Comparison of ENCODE assay signal across 13 mouse cellular contexts in the genomic region with DNA sequence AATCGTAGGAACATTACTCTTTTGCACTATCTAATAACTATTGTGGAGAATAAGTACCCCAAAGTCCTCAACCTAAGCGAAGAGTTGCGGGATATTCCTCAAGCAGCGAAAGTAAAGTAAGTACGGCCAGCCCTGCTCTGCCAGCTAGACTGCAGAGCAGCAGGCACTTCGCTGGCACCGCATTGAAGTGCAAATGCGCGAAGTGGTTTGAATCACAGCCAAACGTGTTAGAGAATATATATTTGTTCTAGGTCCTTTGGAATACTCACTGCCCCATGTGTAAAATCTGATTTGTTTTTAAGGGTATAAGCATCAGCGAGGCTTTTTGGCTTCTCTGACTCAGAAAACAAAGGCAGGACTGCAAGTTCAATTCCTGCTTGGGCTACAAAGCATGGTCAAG.
DNase-seq lines count a peak whose midpoint lies in the region; ATAC-seq and TF ChIP-seq lines count a peak whose summit lies in the region.
"Had no signal": no experiment of that assay in that cellular context is flagged by ENCODE, and none has a peak within 500 bp of the region (broad histone marks: within the 10 kb centered on the region; RNA-seq: fewer than 3 reads in every experiment).

No protein-coding gene starts in this region.

- H3K4me1 ChIP-seq in embryonic facial prominence, embryonic 13.5 days: peaks cover 27% of the 10 kb centered on the region
- H3K4me1 ChIP-seq in embryonic facial prominence, embryonic 10.5 days: peaks cover 20% of the 10 kb centered on the region
- H3K4me1 ChIP-seq in hindbrain, postnatal 0 days (ENCODE audit: insufficient read depth, low read length): peaks cover 5% of the 10 kb centered on the region; the same call in 1 of the 2 replicates
- H3K4me1 ChIP-seq in hindbrain, embryonic 11.5 days (replicated peaks; ENCODE audit: control insufficient read depth, insufficient read depth, low read length): no peaks in the 10 kb centered on the region

- H3K27me3 ChIP-seq in embryonic facial prominence, embryonic 13.5 days: no peaks in the 10 kb centered on the region
- H3K27me3 ChIP-seq in embryonic facial prominence, embryonic 10.5 days (replicated peaks; ENCODE audit: low read depth, poor library complexity, severe bottlenecking): no peaks in the 10 kb centered on the region
- H3K27me3 ChIP-seq in hindbrain, postnatal 0 days (ENCODE audit: insufficient read depth, low read length): no peaks in the 10 kb centered on the region
- H3K27me3 ChIP-seq in hindbrain, embryonic 11.5 days (ENCODE audit: control insufficient read depth, insufficient read depth, low read length): no peaks in the 10 kb centered on the region; the same call in 1 of the 2 replicates
- H3K27me3 ChIP-seq: liver, embryonic 13.5 days had no signal

- no peaks in the 10 kb centered on the region for H3K9me3 ChIP-seq in embryonic facial prominence, embryonic 13.5 days
- H3K9me3 ChIP-seq in embryonic facial prominence, embryonic 10.5 days: no peaks in the 10 kb centered on the region
- H3K9me3 ChIP-seq in hindbrain, postnatal 0 days (ENCODE audit: low read length): no peaks in the 10 kb centered on the region
- no peaks in the 10 kb centered on the region for H3K9me3 ChIP-seq in hindbrain, embryonic 11.5 days (ENCODE audit: control insufficient read depth, low read length)
- H3K9me3 ChIP-seq: liver, embryonic 13.5 days had no signal

- 90% methylated on average over 11 of the region's 11 CpGs for WGBS in embryonic facial prominence, embryonic 13.5 days
- WGBS in embryonic facial prominence, embryonic 10.5 days: 94% methylated on average over 11 of the region's 11 CpGs
- WGBS in hindbrain, postnatal 0 days: 44% methylated on average over 11 of the region's 11 CpGs
- 93% methylated on average over 11 of the region's 11 CpGs for WGBS in hindbrain, embryonic 11.5 days

- H3K27ac ChIP-seq in embryonic facial prominence, embryonic 13.5 days: peak overlapping the region; percentile 81
- H3K27ac ChIP-seq in embryonic facial prominence, embryonic 10.5 days (replicated peaks): no peak overlapping the region
- no peak overlapping the region for H3K27ac ChIP-seq in hindbrain, postnatal 0 days
- H3K27ac ChIP-seq in hindbrain, embryonic 11.5 days (ENCODE audit: low read depth, low read length): no peak overlapping the region
- H3K27ac ChIP-seq: liver, embryonic 13.5 days had no signal

- peaks cover 70% of the 10 kb centered on the region for H3K36me3 ChIP-seq in embryonic facial prominence, embryonic 13.5 days
- peaks cover 83% of the 10 kb centered on the region for H3K36me3 ChIP-seq in embryonic facial prominence, embryonic 10.5 days (replicated peaks)
- peaks cover 48% of the 10 kb centered on the region for H3K36me3 ChIP-seq in hindbrain, postnatal 0 days (ENCODE audit: insufficient read depth, low read length)
- peaks cover 8% of the 10 kb centered on the region; the same call in 1 of the 2 replicates for H3K36me3 ChIP-seq in hindbrain, embryonic 11.5 days (ENCODE audit: control insufficient read depth, insufficient read depth, low read length)

- H3K4me3 ChIP-seq in embryonic facial prominence, embryonic 13.5 days: no peak overlapping the region
- H3K4me3 ChIP-seq in embryonic facial prominence, embryonic 10.5 days: no peak overlapping the region
- no peak overlapping the region for H3K4me3 ChIP-seq in hindbrain, postnatal 0 days (ENCODE audit: low read length)
- no peak overlapping the region for H3K4me3 ChIP-seq in hindbrain, embryonic 11.5 days (ENCODE audit: low read depth, low read length)
- H3K4me3 ChIP-seq: liver, embryonic 13.5 days had no signal

- ATAC-seq in embryonic facial prominence, embryonic 13.5 days (ENCODE audit: insufficient number of reproducible peaks, insufficient read depth, low FRiP score, low TSS enrichment, low read depth): no peak
- no peak for ATAC-seq in hindbrain, postnatal 0 days
- no peak for ATAC-seq in hindbrain, embryonic 11.5 days (ENCODE audit: low FRiP score)
- no peak for ATAC-seq in inflammation-experienced regulatory T-cells, adult 6 months
- ATAC-seq: midbrain, embryonic 16.5 days had no signal

- H3K9ac ChIP-seq in embryonic facial prominence, embryonic 13.5 days: no peak overlapping the region
- H3K9ac ChIP-seq in hindbrain, postnatal 0 days (replicated peaks; ENCODE audit: low read length): no peak overlapping the region
- H3K9ac ChIP-seq in hindbrain, embryonic 11.5 days (ENCODE audit: low read depth, low read length): no peak overlapping the region
- H3K9ac ChIP-seq: liver, embryonic 13.5 days had no signal

- DNase-seq in embryonic facial prominence, embryonic 10.5 days (ENCODE audit: low spot score): no peak
- DNase-seq in hindbrain, postnatal 0 days (ENCODE audit: low spot score): peak; percentile 59
- DNase-seq in hindbrain, embryonic 11.5 days (ENCODE audit: low spot score): no peak
- DNase-seq in right cerebral cortex, postnatal 4 days: peak; percentile 64
- DNase-seq in right cerebral cortex, postnatal 14 days: no peak
- DNase-seq in thymus, postnatal 10 days (ENCODE audit: low spot score in 2 of 2): no peak
- DNase-seq: adrenal gland, postnatal 14 days; cerebellum, adult 18-20 months; kidney, adult 18-20 months; liver, embryonic 13.5 days had no signal

- TF ChIP-seq CTCF in hindbrain, postnatal 0 days (IDR thresholded peaks at IDR 0.05; ENCODE audit: low read depth): no peak

- no peak overlapping the region for H3K4me2 ChIP-seq in embryonic facial prominence, embryonic 13.5 days
- H3K4me2 ChIP-seq in hindbrain, postnatal 0 days (ENCODE audit: low read depth, low read length): no peak overlapping the region
- H3K4me2 ChIP-seq in hindbrain, embryonic 11.5 days (replicated peaks; ENCODE audit: low read depth, low read length): no peak overlapping the region
- H3K4me2 ChIP-seq: liver, embryonic 13.5 days had no signal

Comparison
In these comparisons a context has a peak if more than half of its experiments do, and no peak if none do; other contexts are left out.
1. DNase-seq: peak in hindbrain, postnatal 0 days (single experiment) and right cerebral cortex, postnatal 4 days (single experiment); none in embryonic facial prominence, embryonic 10.5 days (single experiment), hindbrain, embryonic 11.5 days (single experiment), right cerebral cortex, postnatal 14 days (single experiment) and thymus, postnatal 10 days (0 of 2).